Mouse (Mus musculus): ENCODE data around the gene Adar.

The Adar gene

DNA sequence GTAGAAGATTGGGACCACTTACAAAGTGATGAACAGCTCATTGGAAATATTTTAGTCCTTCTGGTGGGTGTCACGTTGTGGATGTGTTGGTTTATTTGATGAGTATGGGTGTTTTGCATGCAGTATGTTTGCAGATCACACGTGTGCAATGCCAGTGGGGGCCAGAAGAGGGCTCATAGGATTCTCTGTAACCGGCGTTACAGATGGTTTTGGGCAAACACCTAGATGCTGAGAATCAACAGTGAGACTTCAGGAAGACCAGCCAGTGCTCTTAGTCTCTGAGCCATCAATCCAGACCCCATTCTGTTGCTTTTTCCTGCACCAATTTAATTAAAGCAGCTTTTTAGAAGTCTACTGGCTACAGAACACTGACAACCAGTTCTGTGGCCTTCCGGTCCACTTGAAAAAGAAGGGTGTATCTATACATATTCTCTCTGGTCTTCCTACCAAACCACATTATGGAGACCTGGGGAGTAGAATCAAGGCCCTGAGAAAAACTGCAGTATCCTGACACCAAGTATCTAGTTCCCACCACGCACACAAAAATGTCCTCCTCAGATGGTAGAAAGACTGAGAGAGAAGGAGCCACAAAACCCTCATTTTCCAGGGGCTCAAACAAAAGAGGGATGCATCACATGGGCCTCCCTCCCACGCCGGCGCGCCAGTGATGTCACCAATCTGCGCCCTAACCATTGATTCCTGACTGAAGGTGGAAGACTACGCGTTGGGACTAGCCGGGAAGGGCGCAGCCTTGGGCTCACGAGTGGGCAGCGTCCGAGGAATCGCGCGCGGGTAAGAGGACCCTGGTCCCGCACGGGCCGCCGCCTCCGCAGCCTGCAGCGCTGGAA lies at the start of gene Adar:
TSS of gene Adar (plus strand) at position 664 of the 848 bp plus-strand sequence.
- DNase-seq (ENCODE audit: low spot score in 2 of 2) = peak; percentile 63 to 64

DNA sequence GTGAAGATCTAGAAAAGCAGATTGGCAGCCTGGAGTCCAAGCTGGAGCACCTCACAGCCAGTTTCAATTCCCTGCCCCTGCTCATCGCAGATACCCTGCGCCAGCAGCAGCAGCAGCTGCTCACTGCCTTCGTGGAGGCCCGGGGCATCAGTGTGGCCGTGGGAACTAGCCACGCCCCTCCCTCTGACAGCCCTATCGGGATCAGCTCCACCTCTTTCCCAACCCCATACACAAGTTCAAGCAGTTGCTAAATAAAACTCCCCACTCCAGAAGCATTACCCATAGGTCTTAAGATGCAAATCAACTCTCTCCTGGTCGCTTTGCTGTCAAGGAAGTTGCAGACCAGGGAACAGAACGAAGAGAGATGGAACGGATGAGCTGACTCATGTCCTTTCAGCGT lies 47.7 kb upstream of the Adar start:
- no peak for DNase-seq (ENCODE audit: low spot score in 2 of 2)

DNA sequence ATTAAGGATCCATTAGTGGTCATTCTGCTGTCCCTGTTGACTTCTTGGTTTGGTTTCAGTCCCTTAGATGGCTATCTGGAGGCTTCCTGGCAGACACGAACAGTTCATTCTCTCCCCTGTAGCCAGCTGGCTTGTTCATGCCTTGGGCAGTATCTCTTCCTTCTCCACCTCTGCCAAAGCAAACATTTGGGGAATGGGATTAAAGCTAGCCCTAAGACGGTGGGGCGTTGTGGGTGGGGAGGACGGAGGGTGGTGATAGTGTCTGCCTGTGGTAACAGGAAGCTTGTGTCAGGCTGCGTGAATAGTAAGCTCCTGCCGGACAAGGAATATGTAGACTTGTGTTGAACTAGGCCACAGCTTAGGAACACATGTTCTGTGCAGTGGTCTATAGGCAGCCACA lies 43.5 kb upstream of the Adar start:
- peak; percentile 16 to 22 for DNase-seq (ENCODE audit: low spot score in 2 of 2)

DNA sequence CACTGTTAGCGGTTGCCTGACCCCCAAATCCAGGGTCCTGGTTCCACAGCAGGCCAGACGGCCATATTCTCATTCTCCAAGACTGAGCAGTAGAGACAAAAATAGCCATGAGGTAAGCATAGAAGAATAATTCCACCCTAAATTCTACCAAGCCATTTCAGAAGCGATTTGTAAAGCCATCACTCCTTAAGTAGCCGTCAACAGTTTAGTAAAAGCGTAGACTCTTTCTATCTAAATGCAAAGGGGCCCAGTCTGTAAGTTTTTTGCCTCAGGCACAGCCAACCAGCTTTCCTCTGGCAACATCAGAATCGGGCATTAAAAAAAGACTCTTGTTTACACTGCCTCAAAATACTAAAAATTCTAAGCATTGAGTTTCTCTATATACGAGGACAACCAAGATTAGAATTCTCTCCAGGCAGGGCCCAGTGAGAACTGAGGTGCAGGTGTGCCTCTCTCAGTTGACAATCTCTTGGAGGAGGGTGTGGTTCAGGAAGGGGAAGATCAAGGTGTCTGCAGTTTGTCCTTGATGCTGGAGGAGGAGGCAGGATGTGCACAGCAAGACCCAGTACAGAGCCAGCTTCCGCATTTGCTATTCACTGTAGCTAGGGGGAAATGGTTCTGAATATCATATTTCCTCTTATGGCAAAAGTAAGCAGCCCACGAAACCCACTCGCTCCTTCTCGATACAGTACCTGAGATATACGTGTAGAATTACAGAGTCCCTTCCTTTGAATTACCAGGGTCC lies 42.1 kb upstream of the Adar start:
- DNase-seq (ENCODE audit: low spot score in 2 of 2) = no peak

DNA sequence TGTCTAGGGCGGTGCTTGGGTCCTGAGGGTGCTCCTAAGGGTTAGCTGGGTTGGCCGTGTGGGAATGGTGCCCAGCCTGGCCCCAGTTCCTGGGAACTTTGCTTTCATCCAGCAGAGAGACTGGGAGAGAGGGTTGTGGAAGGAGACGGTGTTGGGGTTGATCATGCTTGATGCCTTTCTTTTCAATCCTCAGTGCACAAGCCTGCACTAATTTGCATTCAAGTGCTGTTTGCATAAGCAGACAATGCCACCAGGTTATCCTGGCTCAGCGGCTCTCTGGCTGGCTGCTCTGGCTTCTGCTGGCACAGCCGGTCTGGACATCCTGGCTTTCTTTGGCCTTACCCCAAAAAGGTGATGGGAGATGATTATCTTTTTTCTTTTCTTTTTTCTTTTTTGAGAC lies 37.2 kb upstream of the Adar start:
- no peak for DNase-seq (ENCODE audit: low spot score in 2 of 2)

DNA sequence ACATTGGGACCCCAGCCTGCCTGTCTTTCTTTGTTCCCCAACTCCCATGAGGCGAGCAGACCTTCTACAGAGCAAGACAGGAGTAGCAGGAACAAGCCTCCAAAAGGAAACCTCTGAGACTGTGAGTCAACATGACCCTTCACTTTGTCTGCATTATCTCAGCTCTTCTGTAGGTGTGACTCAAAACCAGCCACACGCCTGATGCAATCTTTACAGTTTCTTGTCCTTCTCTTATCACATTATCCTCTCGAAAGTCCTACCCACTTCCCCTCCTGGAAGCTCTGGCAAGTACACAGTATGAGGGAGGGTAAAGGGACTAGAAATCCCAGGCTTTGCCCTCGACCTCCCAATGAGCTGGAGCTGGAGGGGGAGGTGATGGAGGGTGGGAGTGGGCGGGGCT lies 28.8 kb upstream of the Adar start:
- no peak for DNase-seq (ENCODE audit: low spot score in 2 of 2)

DNA sequence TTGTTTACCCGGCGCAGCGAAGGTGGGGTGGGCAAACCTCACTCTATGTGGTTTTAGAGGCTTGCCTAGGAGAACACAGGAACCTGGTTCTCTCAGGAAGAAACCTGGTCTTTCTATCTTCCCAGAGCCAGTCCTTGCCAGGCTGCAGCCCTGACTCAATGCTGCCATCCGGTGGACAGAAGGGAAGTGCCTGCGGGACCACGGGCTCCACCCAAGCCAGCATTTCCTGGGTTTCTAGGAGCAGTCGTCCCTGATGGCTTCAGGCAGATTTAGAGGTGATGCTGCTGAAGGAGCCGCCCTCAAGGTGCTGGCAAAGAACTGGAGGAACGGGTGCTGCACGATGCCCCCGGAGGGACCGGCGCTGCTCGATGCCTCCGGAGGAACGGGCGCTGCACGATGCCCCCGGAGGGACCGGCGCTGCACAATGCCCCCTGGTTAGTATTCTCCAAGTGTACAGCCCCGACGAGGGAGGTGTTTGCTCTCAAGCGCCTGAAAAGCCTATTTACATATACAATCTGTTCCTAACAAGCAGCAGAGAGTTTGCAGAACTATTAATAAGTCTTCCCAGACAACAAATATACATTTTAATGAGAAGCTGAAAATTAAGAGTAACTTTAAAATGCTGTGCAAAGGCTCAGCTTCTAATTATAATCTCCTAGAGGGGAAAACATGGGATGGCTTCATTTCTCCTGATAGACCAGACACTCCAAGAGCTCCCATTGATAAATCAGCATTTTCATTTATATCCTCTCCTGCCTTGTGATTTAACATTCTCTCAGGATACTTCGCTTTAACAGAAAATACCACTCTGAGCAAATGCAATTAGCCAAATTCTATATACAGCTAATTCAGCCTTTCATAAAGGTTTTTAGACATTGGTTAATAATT lies 25.9 kb upstream of the Adar start:
- DNase-seq (ENCODE audit: low spot score in 2 of 2) = peak; percentile 56 to 77

DNA sequence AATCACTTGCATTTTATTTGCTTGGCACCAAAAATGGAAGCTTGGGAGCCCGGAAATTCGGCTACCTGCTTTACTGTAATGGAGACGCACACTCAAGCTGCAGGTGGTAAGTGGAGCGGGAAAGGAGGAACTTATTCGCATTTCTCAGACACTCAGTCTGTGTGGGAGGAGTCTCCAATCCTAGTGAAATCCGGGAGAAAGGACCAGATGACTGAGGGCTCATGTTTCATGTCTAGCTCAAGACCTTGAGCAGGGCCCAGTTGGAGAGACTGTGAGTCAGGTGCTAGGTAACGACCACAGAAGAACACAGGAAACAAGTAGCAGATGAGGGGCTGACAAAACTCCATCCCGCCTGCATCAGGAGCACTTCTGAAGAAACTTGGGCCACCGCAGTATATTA lies 23.0 kb upstream of the Adar start:
- no peak for DNase-seq (ENCODE audit: low spot score in 2 of 2)

DNA sequence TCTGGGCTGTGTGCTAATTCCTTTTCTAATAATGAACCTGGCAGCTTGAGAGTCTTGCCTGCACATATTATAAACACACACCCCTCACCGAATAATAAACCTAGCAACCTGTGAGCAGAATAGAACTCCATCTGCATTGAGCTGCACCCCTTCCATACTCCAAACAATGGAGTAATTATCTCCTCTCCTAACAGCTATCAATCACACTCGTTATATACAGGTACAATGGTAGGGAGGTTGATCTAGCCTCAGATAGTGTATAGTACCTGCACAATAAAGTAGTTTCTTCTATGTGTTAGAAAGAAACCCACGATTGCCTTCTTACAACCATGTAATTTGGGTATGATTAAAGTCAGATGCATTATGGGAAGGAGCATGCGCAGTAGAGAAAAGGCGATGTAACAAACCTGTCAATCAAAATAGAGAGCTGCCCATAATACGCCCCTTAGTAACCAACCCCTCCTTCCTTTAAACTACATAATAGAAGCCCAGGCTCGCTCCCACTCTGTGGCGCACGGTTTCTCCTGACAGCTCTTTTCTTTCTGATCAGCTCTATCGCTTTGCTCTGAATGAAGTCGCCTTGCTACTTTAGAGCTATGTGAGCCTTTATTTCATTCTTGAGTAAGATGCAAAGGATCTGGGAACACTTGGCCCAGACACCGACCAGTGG lies 18.5 kb upstream of the Adar start:
- no peak for DNase-seq (ENCODE audit: low spot score in 2 of 2)

DNA sequence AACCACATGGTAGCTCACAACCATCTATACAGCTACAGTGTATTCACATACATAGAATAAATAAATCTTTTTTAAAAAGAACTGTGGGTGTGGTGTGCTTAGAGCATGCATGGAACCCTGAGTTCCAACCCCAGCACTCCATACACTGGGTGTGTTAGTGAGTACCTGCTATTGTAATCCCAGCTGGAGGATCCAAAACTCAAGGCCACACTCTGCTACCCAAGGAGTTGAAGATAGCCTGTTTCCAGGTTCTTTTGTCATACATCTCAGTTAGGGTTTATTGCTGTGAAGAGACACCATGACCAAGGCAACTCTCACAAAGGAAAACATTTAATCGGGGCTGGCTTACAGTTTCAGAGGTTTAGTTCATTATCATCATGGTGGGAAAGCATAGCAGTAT lies 15.9 kb upstream of the Adar start:
- DNase-seq (ENCODE audit: low spot score in 2 of 2) = no peak

DNA sequence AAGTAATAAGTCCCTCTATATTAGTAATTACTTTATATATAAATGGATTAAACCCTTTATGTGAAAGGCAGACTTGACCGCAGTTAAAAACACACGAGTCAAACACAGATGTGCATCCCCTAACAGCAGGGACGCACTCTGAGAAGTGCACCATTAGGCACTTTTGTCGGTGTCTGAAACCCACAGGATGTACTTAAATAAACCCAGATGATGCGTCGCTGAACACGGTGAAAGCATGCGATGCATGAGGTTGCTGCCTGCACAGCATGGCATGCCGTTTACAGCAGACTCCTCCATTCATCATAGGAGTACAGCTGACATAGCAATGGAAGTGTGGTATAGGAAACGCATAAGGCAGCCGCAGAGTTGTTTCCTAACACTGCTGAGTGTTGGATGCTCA lies 14.4 kb upstream of the Adar start:
- no peak for DNase-seq (ENCODE audit: low spot score in 2 of 2)

DNA sequence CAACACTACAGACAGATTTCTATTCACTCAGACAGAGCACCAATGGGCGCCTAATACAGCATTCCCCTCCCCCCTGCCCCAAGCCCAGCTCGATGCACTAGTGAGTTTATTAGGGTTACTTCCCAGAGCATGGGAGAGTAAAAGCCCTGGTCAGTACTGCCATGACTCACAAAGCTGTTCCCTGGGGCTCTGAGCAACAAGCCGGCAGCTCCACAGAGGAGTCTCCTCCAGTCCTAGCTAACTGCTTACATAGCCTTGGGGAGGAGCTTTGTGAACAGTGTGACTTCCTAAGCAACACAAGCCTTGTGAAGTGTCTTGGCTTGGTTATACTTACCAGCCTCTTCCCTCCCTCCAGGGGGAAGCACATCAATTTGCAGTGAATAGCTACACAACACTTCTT lies 11.2 kb upstream of the Adar start:
- no peak for DNase-seq (ENCODE audit: low spot score in 2 of 2)

DNA sequence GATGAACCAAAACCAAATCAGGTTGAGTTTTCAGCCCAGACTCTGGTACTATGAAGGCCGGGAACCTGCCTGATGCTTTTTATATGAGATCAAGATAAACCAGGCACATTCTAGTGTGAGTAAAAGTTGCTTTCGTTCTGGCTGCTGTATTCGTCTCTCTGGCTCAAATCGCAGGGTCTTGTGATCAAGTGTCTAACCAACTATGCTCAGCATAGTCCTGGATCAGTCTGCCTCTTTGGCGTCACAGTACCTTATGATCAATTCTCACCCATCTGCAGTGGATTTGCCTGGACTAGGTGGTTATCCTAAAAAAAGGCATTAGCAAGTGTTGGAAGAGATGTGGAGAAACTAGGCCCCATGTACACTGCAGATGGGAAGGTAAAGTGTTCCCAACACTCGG lies 10.8 kb upstream of the Adar start:
- no peak for DNase-seq (ENCODE audit: low spot score in 2 of 2)

DNA sequence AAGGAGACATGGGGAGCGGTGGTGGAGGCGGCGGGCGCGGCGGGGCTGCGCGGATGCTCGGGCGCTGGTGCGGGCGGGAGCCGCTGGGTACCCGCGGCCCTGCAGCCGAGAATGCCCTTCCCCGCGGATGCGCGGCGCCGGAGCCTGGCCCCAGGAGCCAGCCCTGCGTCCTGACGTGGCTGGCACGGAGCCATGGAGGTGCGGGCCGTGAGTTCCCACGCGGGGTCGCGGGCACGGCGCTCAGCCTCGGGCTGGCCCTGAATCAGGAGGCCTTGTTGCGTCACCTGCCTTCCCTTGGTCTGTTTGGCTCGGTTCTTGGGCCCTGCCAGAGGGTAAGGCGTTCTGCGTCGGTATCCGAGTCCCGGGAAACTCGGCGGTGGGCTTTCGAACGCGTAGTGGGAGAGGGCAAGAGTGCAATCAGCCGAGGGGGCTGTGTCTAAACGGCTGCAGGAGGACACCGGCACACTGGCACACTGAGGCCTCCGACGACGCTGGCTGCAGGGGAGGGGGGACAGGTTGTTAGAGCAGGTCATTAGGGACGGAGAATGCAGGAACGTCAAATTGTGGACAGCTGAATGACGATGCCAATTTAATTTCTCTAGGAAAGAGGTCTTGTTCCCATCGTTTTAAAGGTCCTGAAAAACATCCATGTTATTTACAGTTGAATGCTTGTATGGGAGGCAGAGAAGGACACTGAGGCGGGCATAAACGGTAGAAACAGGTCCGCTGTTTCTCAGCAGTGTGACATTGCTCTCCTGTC lies 565 bp downstream of the Adar start:
- DNase-seq (ENCODE audit: low spot score in 2 of 2) = peak; percentile 14 to 18

DNA sequence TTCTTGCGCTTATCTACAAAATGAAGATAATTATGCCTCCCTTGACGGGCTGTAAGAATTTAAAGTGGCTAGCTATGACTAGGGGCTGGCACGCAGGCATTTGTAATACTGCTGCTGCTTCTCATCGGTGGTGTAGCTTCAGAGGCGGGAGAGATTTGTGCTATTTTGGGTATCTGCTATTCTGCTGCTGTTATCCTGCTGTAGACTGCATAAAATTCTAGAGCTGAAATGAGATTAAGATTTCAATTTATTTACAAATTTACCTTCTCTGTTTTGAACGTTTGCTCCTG lies 1.1 kb downstream of the Adar start:
- peak in 1 of 2 experiments; percentile 8 for DNase-seq (ENCODE audit: low spot score in 2 of 2)

DNA sequence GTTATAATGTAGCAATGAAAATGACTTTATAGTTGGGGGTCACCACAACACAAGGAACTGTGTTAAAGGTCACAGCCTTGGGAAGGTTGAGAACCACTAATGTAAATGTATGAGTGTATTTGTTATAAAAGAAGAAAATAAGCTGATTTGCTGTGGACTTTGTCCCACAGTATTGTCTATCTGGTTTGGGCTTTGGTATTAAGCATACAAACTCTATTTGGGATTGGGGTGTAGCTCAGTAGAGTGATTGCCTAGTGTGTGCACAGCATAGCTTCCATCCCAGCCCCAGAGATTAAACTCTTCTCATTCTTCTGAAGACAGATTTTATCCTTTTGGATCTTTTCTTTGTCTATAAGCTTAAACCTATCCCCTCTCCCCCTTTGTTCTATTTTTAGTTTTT lies 7.2 kb downstream of the Adar start:
- no peak for DNase-seq (ENCODE audit: low spot score in 2 of 2)

DNA sequence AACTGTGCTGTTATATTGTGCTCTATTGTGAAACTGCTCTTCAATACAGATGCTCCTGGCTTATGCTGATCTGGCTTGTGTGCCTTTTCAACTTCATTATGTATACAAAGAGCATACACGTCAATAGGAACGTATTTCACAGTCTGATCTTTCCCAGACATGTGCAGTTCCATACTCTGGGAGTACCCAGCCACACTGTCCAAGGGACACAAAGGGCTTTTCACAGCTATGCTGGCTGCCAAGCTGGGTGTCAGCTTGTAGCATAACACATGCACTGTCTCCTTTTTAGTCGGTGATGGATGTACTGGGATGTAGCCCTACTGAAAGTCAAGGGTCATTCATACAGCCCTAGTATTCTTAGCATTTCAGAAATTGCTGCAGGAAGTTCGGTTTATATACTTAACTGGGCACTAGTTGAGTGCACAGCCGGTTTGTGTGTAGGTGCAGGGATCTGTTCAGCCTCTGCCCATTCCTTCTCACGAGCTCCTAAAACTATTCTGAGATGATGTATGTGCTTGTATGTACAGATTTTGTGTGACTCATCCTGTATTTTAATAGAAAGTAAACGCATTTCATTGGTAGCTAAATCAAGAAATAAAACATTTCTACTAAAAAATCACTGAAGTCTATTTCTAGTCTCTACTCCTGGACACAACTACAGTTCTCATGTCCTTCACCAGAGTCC lies 8.7 kb downstream of the Adar start:
- DNase-seq (ENCODE audit: low spot score in 2 of 2) = no peak

DNA sequence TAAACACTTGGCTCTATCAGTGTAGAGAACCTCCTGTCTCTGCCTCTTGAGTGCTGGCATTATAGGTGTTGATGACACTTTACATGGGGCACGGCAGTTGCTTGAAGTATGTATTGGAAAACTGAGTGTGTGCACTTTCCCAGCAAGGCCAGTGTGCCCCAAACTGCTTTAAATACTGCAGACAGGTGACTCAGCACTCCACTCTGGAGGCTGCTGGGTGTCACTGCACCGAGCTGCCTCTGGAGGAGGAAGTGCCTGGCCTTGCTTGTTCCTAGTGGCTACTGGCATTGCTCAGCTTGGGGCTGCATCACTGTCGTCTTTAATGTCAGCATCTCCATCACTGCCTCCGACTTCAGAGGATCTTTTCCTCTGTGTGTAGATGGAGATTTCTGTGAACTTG lies 12.2 kb downstream of the Adar start:
- DNase-seq (ENCODE audit: low spot score in 2 of 2) = peak in 1 of 2 experiments; percentile 22

DNA sequence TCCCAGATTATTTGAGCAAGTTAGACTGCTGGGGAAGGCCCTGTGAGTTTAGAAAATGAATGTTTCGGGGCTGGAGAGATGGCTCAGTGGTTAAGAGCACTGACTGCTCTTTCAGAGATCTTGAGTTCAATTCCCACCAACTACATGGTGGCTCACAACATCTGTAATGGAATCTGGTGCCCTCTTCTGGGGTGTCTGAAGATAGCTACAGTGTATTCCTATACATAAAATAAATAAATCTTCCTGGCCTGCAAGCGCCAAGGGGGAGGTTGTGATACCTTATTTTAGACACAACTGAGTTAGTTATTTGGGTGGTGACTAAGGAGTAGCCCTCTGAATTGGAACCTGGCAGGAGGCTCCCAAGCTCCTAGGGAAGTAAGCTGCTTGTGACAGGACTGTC lies 14.0 kb downstream of the Adar start:
- no peak for DNase-seq (ENCODE audit: low spot score in 2 of 2)
